Comparison of ENCODE assay signal across 9 mouse cellular contexts in the genomic region with DNA sequence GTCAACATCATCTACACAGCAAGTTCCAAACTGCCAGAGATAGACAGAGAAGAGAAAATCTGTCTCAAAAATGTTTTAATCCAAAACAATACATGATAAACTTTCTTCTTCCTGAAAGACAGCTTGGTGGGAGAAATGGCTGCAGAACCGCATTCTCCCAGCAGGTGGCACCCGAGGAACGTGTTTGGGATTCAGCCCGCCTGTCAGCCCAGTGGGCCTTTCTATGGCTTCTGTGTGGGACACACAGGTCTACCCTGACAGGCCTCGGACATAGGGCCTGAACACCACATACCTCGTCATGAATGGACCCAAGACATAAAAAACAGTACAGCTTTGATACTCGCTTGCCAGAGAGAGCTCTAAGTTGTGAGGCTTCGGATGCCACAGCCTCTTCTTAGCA. TPM values are rescaled to one million over a fixed set of nuclear protein-coding genes. Genes with fewer than 3 reads are reported as not detected.
A peak's percentile ranks its signal among the peaks of the same experiment; 100 is the strongest.
DNase-seq lines count a peak whose midpoint lies in the region; ATAC-seq lines count a peak whose summit lies in the region.
"Had no signal": no experiment of that assay in that cellular context is flagged by ENCODE, and none has a peak within 500 bp of the region (broad histone marks: within the 10 kb centered on the region; RNA-seq: fewer than 3 reads in every experiment).

No protein-coding gene starts in this region.

- no peak overlapping the region for H3K27ac ChIP-seq in hindbrain, embryonic 16.5 days (ENCODE audit: low read depth, low read length)
- H3K27ac ChIP-seq in midbrain, embryonic 11.5 days (ENCODE audit: low read depth, low read length): no peak overlapping the region
- H3K27ac ChIP-seq: liver, embryonic 13.5 days had no signal

- no peaks in the 10 kb centered on the region for H3K36me3 ChIP-seq in hindbrain, embryonic 16.5 days (ENCODE audit: control insufficient read depth, insufficient read depth, low read length)
- H3K36me3 ChIP-seq in midbrain, embryonic 11.5 days (ENCODE audit: control insufficient read depth, insufficient read depth, low read length): no peaks in the 10 kb centered on the region
- H3K36me3 ChIP-seq: liver, embryonic 13.5 days had no signal

- H3K4me2 ChIP-seq in hindbrain, embryonic 16.5 days (ENCODE audit: low read length): no peak overlapping the region
- no peak overlapping the region for H3K4me2 ChIP-seq in midbrain, embryonic 11.5 days
- H3K4me2 ChIP-seq: liver, embryonic 13.5 days had no signal

- peaks cover 6% of the 10 kb centered on the region for H3K4me1 ChIP-seq in hindbrain, embryonic 16.5 days (ENCODE audit: control insufficient read depth, insufficient read depth, low read depth, low read length)
- peaks cover 14% of the 10 kb centered on the region for H3K4me1 ChIP-seq in midbrain, embryonic 11.5 days (ENCODE audit: control insufficient read depth, insufficient read depth, low read length)
- H3K4me1 ChIP-seq: liver, embryonic 13.5 days had no signal

- 18% methylated on average over 8 of the region's 8 CpGs for WGBS in hindbrain, embryonic 16.5 days
- WGBS in midbrain, embryonic 11.5 days: 17% methylated on average over 8 of the region's 8 CpGs

- peak; percentile 71 for DNase-seq in adipocyte (ENCODE audit: low spot score)
- peak; percentile 85 for DNase-seq in cerebellum, adult 9-10 months
- DNase-seq in frontal cortex, postnatal 10 days (ENCODE audit: low spot score in 2 of 2): peak; percentile 31 to 77
- DNase-seq in left cerebral cortex, adult 11 months (ENCODE audit: low spot score): peak; percentile 69
- DNase-seq in midbrain, embryonic 11.5 days (ENCODE audit: low spot score, missing footprints): peak; percentile 99
- peak; percentile 6 for DNase-seq in spleen, adult 12 weeks (ENCODE audit: low spot score)
- DNase-seq: liver, embryonic 13.5 days had no signal

- no peak overlapping the region for H3K9ac ChIP-seq in hindbrain, embryonic 16.5 days (ENCODE audit: low read depth, low read length)
- H3K9ac ChIP-seq in midbrain, embryonic 11.5 days (ENCODE audit: low read length): no peak overlapping the region
- H3K9ac ChIP-seq: liver, embryonic 13.5 days had no signal

- peak; percentile 68; the same call in 1 of the 2 replicates for ATAC-seq in hindbrain, embryonic 16.5 days
- ATAC-seq in midbrain, embryonic 11.5 days (ENCODE audit: low FRiP score): peak; percentile 75
- no peak for ATAC-seq in erythroid progenitor cell, adult 5-6 weeks (replicated peaks; ENCODE audit: low FRiP score, poor library complexity, severe bottlenecking)

- H3K9me3 ChIP-seq in hindbrain, embryonic 16.5 days (ENCODE audit: control insufficient read depth, low read length): no peaks in the 10 kb centered on the region
- no peaks in the 10 kb centered on the region for H3K9me3 ChIP-seq in midbrain, embryonic 11.5 days (ENCODE audit: control insufficient read depth, low read length)
- H3K9me3 ChIP-seq: liver, embryonic 13.5 days had no signal

- H3K27me3 ChIP-seq in hindbrain, embryonic 16.5 days (replicated peaks; ENCODE audit: control insufficient read depth, insufficient read depth, low read length): no peaks in the 10 kb centered on the region
- H3K27me3 ChIP-seq in midbrain, embryonic 11.5 days (ENCODE audit: control insufficient read depth, insufficient read depth, low read length): no peaks in the 10 kb centered on the region
- H3K27me3 ChIP-seq: liver, embryonic 13.5 days had no signal

- no peak overlapping the region for H3K4me3 ChIP-seq in hindbrain, embryonic 16.5 days (ENCODE audit: low read length)
- no peak overlapping the region for H3K4me3 ChIP-seq in midbrain, embryonic 11.5 days (ENCODE audit: low read depth, low read length)
- H3K4me3 ChIP-seq: liver, embryonic 13.5 days had no signal

RNA-seq across cellular contexts. Expression of a gene that starts 35.1 kb away (rescaled TPM):
- polyA plus RNA-seq in hindbrain, embryonic 16.5 days (2015; fragmentation: Nextera tagmentation; extraction: Ambion mirVana): 3.7 and 4.3 TPM in 2 replicates
- polyA plus RNA-seq in midbrain, embryonic 11.5 days (2014; fragmentation: Nextera tagmentation; extraction: Ambion mirVana): 3.8 and 4.5 TPM in 2 replicates
- total RNA-seq in erythroid progenitor cell, adult 5-6 weeks (2015; ENCODE audit: low replicate concordance): not detected in 2 replicates
- total RNA-seq in erythroid progenitor cell, adult 5-6 weeks (2017; ENCODE audit: low replicate concordance): not detected in 2 replicates

Comparison
In these comparisons a context has a peak if more than half of its experiments do, and no peak if none do; other contexts are left out.
1. DNase-seq: peak in every context shown above with its lines; median percentile 99 in midbrain, embryonic 11.5 days; 85 in cerebellum, adult 9-10 months; 71 in adipocyte; 69 in left cerebral cortex, adult 11 months; 54 in frontal cortex, postnatal 10 days; 6 in spleen, adult 12 weeks.